Mouse (Mus musculus): ENCODE data around the gene Adgrb3.

- TF ChIP-seq CTCF (conservative IDR thresholded peaks at IDR 0.05; ENCODE audit: insufficient read depth, insufficient read length, low read depth, low read length) (no peak), POLR2A (IDR thresholded peaks at IDR 0.05; ENCODE audit: low read depth, low read length) (no peak)
Measured at GRCm38 (mm10) chr1:25491503-25491902, 338.0 kb downstream of the Adgrb3 start.

All from kidney, adult 2 months (tissue).